Mouse (Mus musculus) stomach, postnatal 0 days (tissue): Measurements from ENCODE around the gene Fam214a.

ENCODE experiments used
- CTCF ChIP-seq: IDR thresholded peaks from 2 replicates; pipeline ENCODE4 v1.5.1; 2016; ENCODE audit warnings: antibody characterized with exemption, low read depth, mild to moderate bottlenecking, moderate library complexity
- EP300 ChIP-seq: optimal IDR thresholded peaks from 2 replicates; pipeline ENCODE3; 2016; ENCODE audit warnings: antibody characterized with exemption

DNA sequence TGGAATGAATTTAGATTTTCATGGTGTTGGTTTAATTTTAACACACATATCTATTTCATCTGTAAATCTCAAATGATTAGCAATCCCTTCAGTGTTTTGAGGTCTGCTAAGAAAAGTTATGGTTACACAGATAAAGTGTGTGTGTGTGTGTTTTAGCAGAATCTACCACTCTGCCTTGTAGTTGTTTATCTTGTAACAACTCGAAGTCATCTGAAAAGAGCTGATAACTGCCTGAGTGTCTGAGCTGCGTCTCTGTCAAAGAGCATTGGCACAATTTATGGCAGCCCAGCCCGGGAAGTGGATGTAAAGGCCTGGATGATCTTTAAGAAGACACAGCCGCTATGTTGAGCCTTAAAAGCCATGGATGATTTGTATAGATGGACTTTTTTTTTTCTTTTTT lies 13.5 kb downstream of the Fam214a start:
- TF ChIP-seq EP300 (no peak), CTCF (no peak)
